Mouse (Mus musculus): ENCODE measurements around the gene Limk1. TPM values are rescaled to one million over a fixed set of nuclear protein-coding genes. Genes with fewer than 3 reads are reported as not detected.

The Limk1 gene
- total and polyA plus RNA-seq, 3 experiments: 7.2 to 27.7 (median 10.8) TPM

DNA sequence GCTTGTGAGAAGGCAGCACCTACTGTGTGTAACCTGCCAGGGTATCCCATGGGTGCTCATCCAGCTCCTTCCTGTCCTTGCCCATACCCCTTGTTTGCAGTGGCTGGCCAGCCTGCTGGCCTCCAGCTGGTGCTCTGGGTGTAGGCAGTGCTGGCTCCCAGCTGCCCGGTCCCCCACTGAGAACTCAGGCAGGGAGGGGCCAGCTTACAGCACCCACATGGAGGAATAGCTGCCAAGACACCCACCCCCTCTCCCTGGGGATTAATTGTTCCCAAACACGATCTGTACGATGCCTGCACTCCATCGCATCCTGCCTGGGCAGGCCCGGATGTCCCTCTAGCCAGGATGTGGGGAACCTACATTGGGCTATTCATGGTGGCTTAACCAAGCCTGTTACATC is 45.7 kb upstream of the Limk1 start:
- in situ Hi-C loops (cut with MboI; ENCODE audit: low pct_ligation_motif_present, low pct_unique_long_range_greater_than_20kb, low sequenced_read_pairs): loop anchor here (25.0 kb wide), 1 partner anchor 178 kb away; the partner anchor contains the start of genes Cldn13 and Tmem270
- Histone ChIP-seq H3K27me3 (replicated peaks) (peaks cover 77% of the 10 kb centered on the region), H3K4me2 (ENCODE audit: insufficient read depth, low read depth, poor library complexity, severe bottlenecking) (no peak overlapping the region), H3K4me1 (ENCODE audit: control insufficient read depth in 1 of 2, insufficient read depth in 2 of 2) (peaks cover 0 to 7% of the 10 kb centered on the region in 2 experiments; a peak in 1 of 4 replicates), H3K27ac (ENCODE audit: insufficient read depth, low read depth) (no peak overlapping the region), H3K9me3 (replicated peaks; ENCODE audit: low read length) (no peaks in the 10 kb centered on the region), H3K36me3 (replicated peaks in 1 of 2; ENCODE audit: control insufficient read depth in 1 of 2, insufficient read depth in 1 of 2, low read length in 1 of 2) (no peaks in the 10 kb centered on the region), H3K9ac (ENCODE audit: insufficient read depth, low read depth) (no peak overlapping the region), H3K4me3 (replicated peaks in 1 of 3; ENCODE audit: low read depth in 2 of 3, low read length in 2 of 3, poor library complexity in 1 of 3) (no peak overlapping the region), H3K79me2 (replicated peaks; ENCODE audit: control insufficient read depth, extremely low read depth, insufficient read depth, poor library complexity, severe bottlenecking) (no peaks in the 10 kb centered on the region)
- no peak for DNase-seq (ENCODE audit: extremely low read depth)
- dilution Hi-C loops (cut with MboI; ENCODE audit: extremely low pct_ligation_motif_present, extremely low pct_unique_long_range_greater_than_20kb, low sequenced_read_pairs): no loop called here
- TF ChIP-seq EP300 (IDR thresholded peaks at IDR 0.05; ENCODE audit: low read length) (no peak), NELFE (IDR thresholded peaks at IDR 0.05; ENCODE audit: low read depth, low read length) (no peak), UBTF (IDR thresholded peaks at IDR 0.05; ENCODE audit: low read depth, low read length) (no peak), ZNF384 (IDR thresholded peaks at IDR 0.05; ENCODE audit: low read depth, low read length) (no peak), USF2 (conservative IDR thresholded peaks at IDR 0.05; ENCODE audit: low read depth, low read length) (no peak), SMC3 (IDR thresholded peaks at IDR 0.05; ENCODE audit: low read depth, low read length) (no peak), ZKSCAN1 (IDR thresholded peaks at IDR 0.05; ENCODE audit: borderline replicate concordance, low read depth, low read length) (no peak), ZC3H11A (IDR thresholded peaks at IDR 0.05; ENCODE audit: low read depth, low read length) (no peak), JUND (conservative IDR thresholded peaks at IDR 0.05; ENCODE audit: low read depth, low read length) (no peak), MXI1 (IDR thresholded peaks at IDR 0.05; ENCODE audit: low read depth, low read length) (no peak), E2F4 (IDR thresholded peaks at IDR 0.05; ENCODE audit: insufficient replicate concordance, low read depth, low read length) (no peak), CHD2 (IDR thresholded peaks at IDR 0.05; ENCODE audit: low read length) (no peak)

DNA sequence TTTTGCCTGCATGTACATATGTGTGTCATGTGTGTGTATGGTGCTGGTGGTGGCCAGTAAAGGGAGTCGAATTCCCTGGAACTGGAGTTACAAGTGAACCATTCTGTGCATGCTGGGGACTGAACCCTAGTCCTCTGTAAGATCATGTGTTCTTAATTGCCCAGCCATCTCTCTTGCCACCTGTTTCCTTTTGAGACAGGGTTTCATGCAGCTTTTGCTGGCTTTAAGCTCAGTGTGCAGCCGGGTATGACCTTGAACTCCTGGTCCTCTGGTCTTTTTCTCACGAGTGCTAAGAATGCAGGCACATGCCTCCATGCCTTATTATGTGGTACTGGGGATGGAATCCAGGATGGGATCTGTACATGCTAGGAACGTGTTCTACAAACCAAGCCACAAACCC is 44.8 kb upstream of the Limk1 start:
- peaks cover 84% of the 10 kb centered on the region for H3K27me3 ChIP-seq (replicated peaks)
- H3K4me3 ChIP-seq (replicated peaks in 1 of 3; ENCODE audit: low read depth in 2 of 3, low read length in 2 of 3, poor library complexity in 1 of 3): no peak overlapping the region
- H3K4me1 ChIP-seq (ENCODE audit: control insufficient read depth in 1 of 2, insufficient read depth in 2 of 2): peaks cover 0 to 7% of the 10 kb centered on the region in 2 experiments; a peak in 1 of 4 replicates
- no peaks in the 10 kb centered on the region for H3K36me3 ChIP-seq (replicated peaks in 1 of 2; ENCODE audit: control insufficient read depth in 1 of 2, insufficient read depth in 1 of 2, low read length in 1 of 2)
- H3K4me2 ChIP-seq (ENCODE audit: insufficient read depth, low read depth, poor library complexity, severe bottlenecking): no peak overlapping the region
- no peak for DNase-seq (ENCODE audit: extremely low read depth)
- no peaks in the 10 kb centered on the region for H3K79me2 ChIP-seq (replicated peaks; ENCODE audit: control insufficient read depth, extremely low read depth, insufficient read depth, poor library complexity, severe bottlenecking)
- in situ Hi-C loops (cut with MboI; ENCODE audit: low pct_ligation_motif_present, low pct_unique_long_range_greater_than_20kb, low sequenced_read_pairs): loop anchor here (25.0 kb wide), 1 partner anchor 179 kb away; the partner anchor contains the start of genes Cldn13 and Tmem270
- H3K27ac ChIP-seq (ENCODE audit: insufficient read depth, low read depth): no peak overlapping the region
- TF ChIP-seq BHLHE40 (IDR thresholded peaks at IDR 0.05; ENCODE audit: low read depth, low read length): no peak
- TF ChIP-seq CHD1 (IDR thresholded peaks at IDR 0.05; ENCODE audit: low read depth, low read length): no peak
- no peak for TF ChIP-seq RAD21 (IDR thresholded peaks at IDR 0.05; ENCODE audit: low read depth, low read length)
- no peak for TF ChIP-seq USF1 (IDR thresholded peaks at IDR 0.05; ENCODE audit: low read depth, low read length)
- no peak for TF ChIP-seq HCFC1 (IDR thresholded peaks at IDR 0.05; ENCODE audit: low read depth, low read length)
- TF ChIP-seq MXI1 (IDR thresholded peaks at IDR 0.05; ENCODE audit: low read depth, low read length): no peak
- TF ChIP-seq TBP (conservative IDR thresholded peaks at IDR 0.05; ENCODE audit: low read depth, low read length): no peak
- TF ChIP-seq E2F4 (IDR thresholded peaks at IDR 0.05; ENCODE audit: insufficient replicate concordance, low read depth, low read length): no peak
- no peak for TF ChIP-seq UBTF (IDR thresholded peaks at IDR 0.05; ENCODE audit: low read depth, low read length)
- no peak for TF ChIP-seq TCF12 (IDR thresholded peaks at IDR 0.05; ENCODE audit: low read depth, low read length)
- no peak for TF ChIP-seq POLR2A (IDR thresholded peaks at IDR 0.05; ENCODE audit: low read depth, low read length)
- no peak for TF ChIP-seq EP300 (IDR thresholded peaks at IDR 0.05; ENCODE audit: low read length)
- TF ChIP-seq ZC3H11A (IDR thresholded peaks at IDR 0.05; ENCODE audit: low read depth, low read length): no peak
- TF ChIP-seq JUN (IDR thresholded peaks at IDR 0.05; ENCODE audit: insufficient read depth, low read depth, low read length): no peak
- TF ChIP-seq PAX5 (IDR thresholded peaks at IDR 0.05; ENCODE audit: low read length): no peak
- no peaks in the 10 kb centered on the region for H3K9me3 ChIP-seq (replicated peaks; ENCODE audit: low read length)
- H3K9ac ChIP-seq (ENCODE audit: insufficient read depth, low read depth): no peak overlapping the region
- dilution Hi-C loops (cut with MboI; ENCODE audit: extremely low pct_ligation_motif_present, extremely low pct_unique_long_range_greater_than_20kb, low sequenced_read_pairs): no loop called here

All from CH12.LX (cell line).